Mouse (Mus musculus) intestine, postnatal 0 days (tissue): Measurements from ENCODE around the gene Gria2. TPM values are rescaled to one million over a fixed set of nuclear protein-coding genes. Genes with fewer than 3 reads are reported as not detected.

Experiments
- ATAC-seq: fragments of 200-750 bp; cut with Nextera tagmentation; 2 replicates; pipeline ENCODE4 v1.8.0; 2017; ENCODE audit warnings: mild to moderate bottlenecking, moderate TSS enrichment, moderate library complexity
- H3K27ac ChIP-seq: fragments of 300-500 bp; sonication (generic); 2 replicates; pipeline ENCODE4 v1.5.1; 2014; ENCODE audit warnings: mild to moderate bottlenecking, low read depth, low read length, moderate library complexity
- H3K27me3 ChIP-seq: fragments of 300-500 bp; sonication (generic); replicated peaks from 2 replicates; pipeline ENCODE4 v1.6.1; 2014; ENCODE audit warnings: low read length, mixed read lengths; ENCODE audit not compliant: control insufficient read depth, insufficient read depth
- H3K36me3 ChIP-seq: fragments of 300-500 bp; sonication (generic); 2 replicates; pipeline ENCODE4 v1.6.1; 2014; ENCODE audit warnings: mild to moderate bottlenecking, moderate library complexity; ENCODE audit not compliant: control insufficient read depth, insufficient read depth
- H3K4me1 ChIP-seq: fragments of 300-500 bp; sonication (generic); replicated peaks from 2 replicates; pipeline ENCODE4 v1.6.1; 2014; ENCODE audit warnings: antibody characterized with exemption, low read length, mixed read lengths; ENCODE audit not compliant: control insufficient read depth, insufficient read depth
- H3K4me2 ChIP-seq: fragments of 300-500 bp; sonication (generic); replicated peaks from 2 replicates; pipeline ENCODE4 v1.6.1; 2014; ENCODE audit warnings: low read depth, mild to moderate bottlenecking, moderate library complexity
- H3K4me3 ChIP-seq: fragments of 300-500 bp; sonication (generic); 2 replicates; pipeline ENCODE4 v1.5.1; 2014; ENCODE audit warnings: low read depth, low read length
- H3K9ac ChIP-seq: fragments of 300-500 bp; sonication (generic); 2 replicates; pipeline ENCODE4 v1.6.1; 2014; ENCODE audit warnings: mild to moderate bottlenecking, low read depth, low read length
- H3K9me3 ChIP-seq: fragments of 300-500 bp; sonication (generic); 2 replicates; pipeline ENCODE4 v1.6.1; 2016; ENCODE audit warnings: mixed run types; ENCODE audit not compliant: control insufficient read depth
- CTCF ChIP-seq: sonication (generic); IDR thresholded peaks from 2 replicates; pipeline ENCODE4 v1.5.1; 2016; ENCODE audit warnings: low read depth, mild to moderate bottlenecking, control low read depth, antibody characterized with exemption, moderate library complexity
- WGBS: fragments of 180-500 bp; shearing (Covaris S2); extraction: QIAGEN DNeasy Blood & Tissue Kit; methylation state at CpG from one replicate; pipeline ENCODE4 v1.1.7; 2014; 5-methylcytosine and 5-hydroxymethylcytosine counted together
- polyA plus RNA-seq: library from polyadenylated mRNA; unstranded; fragments of >200 nt; fragmentation: Nextera tagmentation; extraction: Ambion mirVana; gene quantifications from 2 replicates; pipeline ENCODE4 v1.2.1, GENCODE M21; 2015

Gria2 gene
- 0.76 and 0.93 TPM in 2 replicates for polyA plus RNA-seq

- WGBS = under 1% methylated on average over 35 of the region's 35 CpGs
- peaks cover 27% of the 10 kb centered on the region for H3K27me3 ChIP-seq
- peak within 1 kb of the TSS; percentile 35 for H3K4me3 ChIP-seq
- 0 out of 2 replicates have a peak, but pooled peaks have one; percentile 4 for TF ChIP-seq CTCF
- H3K27ac ChIP-seq = no peak within 1 kb of the TSS
- H3K9me3 ChIP-seq = no peaks in the 10 kb centered on the region
- no peaks in the 10 kb centered on the region for H3K36me3 ChIP-seq
- H3K4me1 ChIP-seq = no peaks in the 10 kb centered on the region; the same call in 1 of the 2 replicates
- ATAC-seq = peak; percentile 73
- H3K9ac ChIP-seq = no peak within 1 kb of the TSS
- peak within 1 kb of the TSS; percentile 72 for H3K4me2 ChIP-seq
These were observed at the start of gene Gria2 for GRCm38 (mm10) chr3:80802596-80803081. Gene Gria2 (minus strand): TSS chr3:80802835.

- Histone ChIP-seq H3K4me3 (no peak overlapping the region), H3K9ac (no peak overlapping the region), H3K4me2 (no peak overlapping the region), H3K4me1 (no peaks in the 10 kb centered on the region), H3K36me3 (no peaks in the 10 kb centered on the region), H3K27ac (no peak overlapping the region), H3K27me3 (no peaks in the 10 kb centered on the region), H3K9me3 (no peaks in the 10 kb centered on the region)
- ATAC-seq = no peak
- TF ChIP-seq CTCF = no peak
- 78% methylated on average over 10 of the region's 10 CpGs for WGBS
These were observed 48.3 kb upstream of the Gria2 start for GRCm38 (mm10) chr3:80850947-80851346.

- ATAC-seq = peak; percentile 99
- Histone ChIP-seq H3K4me1 (no peaks in the 10 kb centered on the region), H3K9me3 (no peaks in the 10 kb centered on the region), H3K9ac (no peak overlapping the region), H3K36me3 (no peaks in the 10 kb centered on the region), H3K27ac (no peak overlapping the region), H3K4me3 (no peak overlapping the region), H3K27me3 (no peaks in the 10 kb centered on the region), H3K4me2 (no peak overlapping the region)
- WGBS = 56% methylated on average over 2 of the region's 2 CpGs
- no peak for TF ChIP-seq CTCF
These were observed 43.0 kb upstream of the Gria2 start for GRCm38 (mm10) chr3:80845634-80846033.

GRCm38 (mm10) chr3:80839845-80840244, 37.2 kb upstream of the Gria2 start:
- no peak for TF ChIP-seq CTCF
- WGBS = 80% methylated on average over 5 of the region's 5 CpGs
- Histone ChIP-seq H3K27ac (no peak overlapping the region), H3K9ac (no peak overlapping the region), H3K9me3 (no peaks in the 10 kb centered on the region), H3K27me3 (no peaks in the 10 kb centered on the region), H3K36me3 (no peaks in the 10 kb centered on the region), H3K4me3 (no peak overlapping the region), H3K4me2 (no peak overlapping the region), H3K4me1 (no peaks in the 10 kb centered on the region)
- ATAC-seq = no peak

- Histone ChIP-seq H3K27me3 (no peaks in the 10 kb centered on the region), H3K27ac (no peak overlapping the region), H3K4me2 (no peak overlapping the region), H3K9me3 (no peaks in the 10 kb centered on the region), H3K4me3 (no peak overlapping the region), H3K4me1 (no peaks in the 10 kb centered on the region), H3K9ac (no peak overlapping the region), H3K36me3 (no peaks in the 10 kb centered on the region)
- TF ChIP-seq CTCF = no peak
- ATAC-seq = no peak
- WGBS = 47% methylated on average over 3 of the region's 3 CpGs
These were observed 34.9 kb upstream of the Gria2 start for GRCm38 (mm10) chr3:80837583-80837982.

GRCm38 (mm10) chr3:80823975-80824374, 21.3 kb upstream of the Gria2 start:
- Histone ChIP-seq H3K9me3 (no peaks in the 10 kb centered on the region), H3K27ac (no peak overlapping the region), H3K4me1 (no peaks in the 10 kb centered on the region), H3K4me2 (no peak overlapping the region), H3K36me3 (no peaks in the 10 kb centered on the region), H3K9ac (no peak overlapping the region), H3K4me3 (no peak overlapping the region), H3K27me3 (no peaks in the 10 kb centered on the region)
- ATAC-seq = no peak
- TF ChIP-seq CTCF = no peak
- WGBS = 89% methylated on average over 1 of the region's 1 CpGs

GRCm38 (mm10) chr3:80818619-80819018, 16.0 kb upstream of the Gria2 start:
- no peak overlapping the region for H3K9ac ChIP-seq
- no peak overlapping the region for H3K4me2 ChIP-seq
- 97% methylated on average over 1 of the region's 1 CpGs for WGBS
- H3K27ac ChIP-seq = no peak overlapping the region
- no peaks in the 10 kb centered on the region for H3K27me3 ChIP-seq
- no peak for ATAC-seq
- H3K9me3 ChIP-seq = no peaks in the 10 kb centered on the region
- no peak for TF ChIP-seq CTCF
- no peak overlapping the region for H3K4me3 ChIP-seq
- H3K36me3 ChIP-seq = no peaks in the 10 kb centered on the region
- H3K4me1 ChIP-seq = no peaks in the 10 kb centered on the region
